Mouse (Mus musculus) liver, embryonic 16.5 days (tissue): ENCODE results near the gene Ufd1. TPM values are rescaled to one million over a fixed set of nuclear protein-coding genes. Genes with fewer than 3 reads are reported as not detected.
A peak's percentile ranks its signal among the peaks of the same experiment; 100 is the strongest.
"Not testable (repeated sequence)": the region's sequence is repeated elsewhere in the genome, so short reads cannot be mapped to it uniquely, and the experiment has no call there.

Source experiments
- ATAC-seq: fragments of 200-750 bp; cut with Nextera tagmentation; 2 replicates; pipeline ENCODE4 v1.8.0; 2017; ENCODE audit warnings: low read depth, mild to moderate bottlenecking, moderate number of reproducible peaks, moderate library complexity
- H3K27ac ChIP-seq: fragments of 300-500 bp; sonication (generic); 2 replicates; pipeline ENCODE4 v1.5.1; 2014; ENCODE audit warnings: mild to moderate bottlenecking, low read length
- H3K27me3 ChIP-seq: fragments of 300-500 bp; sonication (generic); 2 replicates; pipeline ENCODE4 v1.6.1; 2014; ENCODE audit warnings: low read depth, low read length, mixed read lengths; ENCODE audit not compliant: control insufficient read depth, insufficient read depth
- H3K36me3 ChIP-seq: fragments of 300-500 bp; sonication (generic); 2 replicates; pipeline ENCODE4 v1.6.1; 2014; ENCODE audit warnings: mild to moderate bottlenecking; ENCODE audit not compliant: control insufficient read depth, insufficient read depth
- H3K4me1 ChIP-seq: fragments of 300-500 bp; sonication (generic); 2 replicates; pipeline ENCODE4 v1.6.1; 2014; ENCODE audit warnings: low read depth, low read length, mixed read lengths; ENCODE audit not compliant: control insufficient read depth
- H3K4me2 ChIP-seq: fragments of 300-500 bp; sonication (generic); 2 replicates; pipeline ENCODE4 v1.6.1; 2014; ENCODE audit warnings: low read depth, low read length, mixed read lengths
- H3K4me3 ChIP-seq: fragments of 300-500 bp; sonication (generic); 2 replicates; pipeline ENCODE4 v1.5.1; 2014; ENCODE audit warnings: low read depth, mild to moderate bottlenecking, low read length
- H3K9ac ChIP-seq: fragments of 300-500 bp; sonication (generic); 2 replicates; pipeline ENCODE4 v1.6.1; 2014; ENCODE audit warnings: low read depth, low read length
- H3K9me3 ChIP-seq: fragments of 300-500 bp; sonication (generic); replicated peaks from 2 replicates; pipeline ENCODE4 v1.6.1; 2016; ENCODE audit warnings: low read length; ENCODE audit not compliant: control insufficient read depth
- WGBS: fragments of 180-500 bp; shearing (Covaris S2); extraction: QIAGEN DNeasy Blood & Tissue Kit; methylation state at CpG from one replicate; pipeline ENCODE4 v1.1.7; 2014; ENCODE audit not compliant: insufficient replicate concordance; 5-methylcytosine and 5-hydroxymethylcytosine counted together
- polyA plus RNA-seq: library from polyadenylated mRNA; unstranded; fragments of >200 nt; fragmentation: Nextera tagmentation; extraction: Ambion mirVana; gene quantifications from 2 replicates; pipeline ENCODE4 v1.2.1, GENCODE M21; 2015

The Ufd1 gene
- polyA plus RNA-seq, 1 experiment from 2014 or later = 37.0 TPM

- no peak overlapping the region for H3K27ac ChIP-seq
- no peaks in the 10 kb centered on the region for H3K27me3 ChIP-seq
- 41% methylated on average over 1 of the region's 1 CpGs for WGBS
Measured at GRCm38 (mm10) chr16:18860186-18860585, 48.6 kb downstream of the Ufd1 start.

GRCm38 (mm10) chr16:18870495-18870894 is 58.9 kb downstream of the Ufd1 start:
- H3K27me3 ChIP-seq, H3K9me3 ChIP-seq, H3K9ac ChIP-seq, H3K4me2 ChIP-seq, H3K4me3 ChIP-seq, H3K27ac ChIP-seq: not testable (repeated sequence)
- Histone ChIP-seq H3K4me1 (peaks cover 14% of the 10 kb centered on the region), H3K36me3 (peaks cover 18% of the 10 kb centered on the region; the same call in 1 of the 2 replicates)
- 0 out of 2 replicates have a peak, but pooled peaks have one; percentile 47 for ATAC-seq
- whole genome bisulfite sequencing = 46% methylated on average over 1 of the region's 1 CpGs

More at GRCm38 (mm10) chr16:18860186-18860585, 48.6 kb downstream of the Ufd1 start:
- H3K4me2 ChIP-seq = no peak overlapping the region
- no peaks in the 10 kb centered on the region for H3K4me1 ChIP-seq
- H3K9ac ChIP-seq = no peak overlapping the region
- no peak overlapping the region for H3K4me3 ChIP-seq
- ATAC-seq = no peak
- no peaks in the 10 kb centered on the region for H3K36me3 ChIP-seq
- H3K9me3 ChIP-seq = 0 out of 2 replicates have a peak, but pooled peaks cover 4% of the 10 kb centered on the region

GRCm38 (mm10) chr16:18876091-18876441 is 64.5 kb downstream of the Ufd1 start:
- H3K4me2 ChIP-seq = peak overlapping the region; percentile 98
- peaks cover 23% of the 10 kb centered on the region for H3K4me1 ChIP-seq
- peaks cover 18% of the 10 kb centered on the region; the same call in 1 of the 2 replicates for H3K36me3 ChIP-seq
- H3K27me3 ChIP-seq = no peaks in the 10 kb centered on the region
- no peak for ATAC-seq
- peak overlapping the region; percentile 98 for H3K27ac ChIP-seq
- H3K9me3 ChIP-seq = no peaks in the 10 kb centered on the region
- H3K4me3 ChIP-seq = peak overlapping the region; percentile 93
- WGBS = under 1% methylated on average over 17 of the region's 17 CpGs
- H3K9ac ChIP-seq = peak overlapping the region; percentile 66

GRCm38 (mm10) chr16:18876442-18877308 is 65.1 kb downstream of the Ufd1 start, which contains the start of the genes Mrpl40 and Hira:
Mrpl40 (minus strand) TSS chr16:18876862.
Hira (plus strand) TSS chr16:18877037.
- Histone ChIP-seq H3K4me3 (peak within 1 kb of the TSS; percentile 93), H3K9me3 (no peaks in the 10 kb centered on the region), H3K27me3 (no peaks in the 10 kb centered on the region), H3K9ac (peak within 1 kb of the TSS; percentile 91), H3K27ac (peak within 1 kb of the TSS; percentile 98), H3K36me3 (peaks cover 12% of the 10 kb centered on the region; the same call in 1 of the 2 replicates), H3K4me1 (peaks cover 22% of the 10 kb centered on the region), H3K4me2 (peak within 1 kb of the TSS; percentile 98)
- peak; percentile 93 for ATAC-seq
- WGBS = under 1% methylated on average over 76 of the region's 93 CpGs

- H3K9ac ChIP-seq = peak overlapping the region; percentile 91
- H3K27me3 ChIP-seq = no peaks in the 10 kb centered on the region
- peak overlapping the region; percentile 93 for H3K4me3 ChIP-seq
- H3K9me3 ChIP-seq = no peaks in the 10 kb centered on the region
- H3K27ac ChIP-seq = peak overlapping the region; percentile 98
- peak; percentile 4 for ATAC-seq
- WGBS = under 1% methylated on average over 43 of the region's 43 CpGs
- peaks cover 3% of the 10 kb centered on the region; the same call in 1 of the 2 replicates for H3K36me3 ChIP-seq
- H3K4me1 ChIP-seq = peaks cover 22% of the 10 kb centered on the region
- H3K4me2 ChIP-seq = peak overlapping the region; percentile 98
Measured at GRCm38 (mm10) chr16:18877386-18878090, 66.0 kb downstream of the Ufd1 start.

GRCm38 (mm10) chr16:18878091-18878720 is 66.6 kb downstream of the Ufd1 start:
- 0 out of 2 replicates have a peak, but pooled peaks cover 2% of the 10 kb centered on the region for H3K36me3 ChIP-seq
- H3K9ac ChIP-seq = peak overlapping the region; percentile 91
- H3K27ac ChIP-seq = peak overlapping the region; percentile 98
- no peak for ATAC-seq
- no peaks in the 10 kb centered on the region for H3K9me3 ChIP-seq
- WGBS = 12% methylated on average over 20 of the region's 20 CpGs
- peak overlapping the region; percentile 93 for H3K4me3 ChIP-seq
- no peaks in the 10 kb centered on the region for H3K27me3 ChIP-seq
- peak overlapping the region; percentile 98 for H3K4me2 ChIP-seq
- peaks cover 22% of the 10 kb centered on the region for H3K4me1 ChIP-seq

GRCm38 (mm10) chr16:18884044-18884443 is 72.5 kb downstream of the Ufd1 start:
- Histone ChIP-seq H3K4me1 (peaks cover 6% of the 10 kb centered on the region), H3K4me2 (no peak overlapping the region), H3K27me3 (no peaks in the 10 kb centered on the region), H3K36me3 (no peaks in the 10 kb centered on the region), H3K27ac (no peak overlapping the region), H3K4me3 (no peak overlapping the region), H3K9ac (no peak overlapping the region), H3K9me3 (no peaks in the 10 kb centered on the region)
- no peak for ATAC-seq
